Comparison of ENCODE assay signal across 12 mouse cellular contexts in the genomic region with DNA sequence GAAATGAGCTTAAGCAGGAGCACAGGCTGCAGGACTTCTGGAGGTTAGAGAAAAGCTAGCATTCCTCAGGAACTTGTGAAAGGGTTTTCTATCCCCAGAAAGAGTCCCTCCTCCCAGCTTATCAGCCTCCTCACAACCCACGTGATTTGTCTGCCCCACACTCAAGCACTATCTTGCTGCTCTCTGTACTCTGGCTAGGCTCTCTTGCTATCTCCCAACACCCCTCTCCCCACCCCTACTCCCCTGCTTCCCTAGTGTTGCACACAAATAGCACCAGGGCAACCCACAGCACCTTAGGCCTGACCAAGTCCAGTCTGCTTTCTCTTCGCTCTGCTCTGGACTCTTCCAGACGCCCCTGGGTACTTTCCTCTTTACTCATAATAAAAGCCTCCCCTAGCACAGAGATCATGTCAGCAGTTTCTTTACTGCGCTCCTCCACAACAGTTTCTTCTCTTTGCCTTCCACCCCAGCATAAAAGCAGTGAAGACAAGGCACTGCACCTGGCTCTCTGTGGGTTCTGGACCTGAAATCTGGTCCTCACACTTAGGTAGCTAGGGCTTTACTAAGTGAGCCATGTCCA. TPM values are rescaled to one million over a fixed set of nuclear protein-coding genes. Genes with fewer than 3 reads are reported as not detected.
DNase-seq lines count a peak whose midpoint lies in the region; ATAC-seq lines count a peak whose summit lies in the region.
"Had no signal": no experiment of that assay in that cellular context is flagged by ENCODE, and none has a peak within 500 bp of the region (broad histone marks: within the 10 kb centered on the region; RNA-seq: fewer than 3 reads in every experiment).

No protein-coding gene starts in this region.

- H3K27me3 ChIP-seq in lung, embryonic 15.5 days: no peaks in the 10 kb centered on the region
- no peaks in the 10 kb centered on the region for H3K27me3 ChIP-seq in midbrain, embryonic 13.5 days

- WGBS in lung, embryonic 15.5 days: 34% methylated on average over 4 of the region's 4 CpGs
- WGBS in midbrain, embryonic 13.5 days: 74% methylated on average over 4 of the region's 4 CpGs

- H3K4me2 ChIP-seq in lung, embryonic 15.5 days: no peak overlapping the region
- no peak overlapping the region for H3K4me2 ChIP-seq in midbrain, embryonic 13.5 days (replicated peaks)

- peak overlapping the region; percentile 13; the same call in 1 of the 2 replicates for H3K27ac ChIP-seq in lung, embryonic 15.5 days
- no peak overlapping the region; the same call in 1 of the 2 replicates for H3K27ac ChIP-seq in midbrain, embryonic 13.5 days

- no peaks in the 10 kb centered on the region for H3K9me3 ChIP-seq in lung, embryonic 15.5 days
- no peaks in the 10 kb centered on the region for H3K9me3 ChIP-seq in midbrain, embryonic 13.5 days

- H3K4me3 ChIP-seq in lung, embryonic 15.5 days: no peak overlapping the region
- H3K4me3 ChIP-seq in midbrain, embryonic 13.5 days (replicated peaks): no peak overlapping the region

- peaks cover 51% of the 10 kb centered on the region for H3K4me1 ChIP-seq in lung, embryonic 15.5 days
- H3K4me1 ChIP-seq in midbrain, embryonic 13.5 days (replicated peaks): peaks cover 31% of the 10 kb centered on the region

- no peak overlapping the region for H3K9ac ChIP-seq in lung, embryonic 15.5 days
- H3K9ac ChIP-seq in midbrain, embryonic 13.5 days (replicated peaks): no peak overlapping the region

- peaks cover 13% of the 10 kb centered on the region for H3K36me3 ChIP-seq in lung, embryonic 15.5 days
- peaks cover 23% of the 10 kb centered on the region for H3K36me3 ChIP-seq in midbrain, embryonic 13.5 days

- ATAC-seq in lung, embryonic 15.5 days (ENCODE audit: borderline replicate concordance, extremely low read depth, low FRiP score, low TSS enrichment): peak; percentile 72
- peak; percentile 90 for ATAC-seq in megakaryocyte-erythroid progenitor cell, adult 5-6 weeks (replicated peaks; ENCODE audit: low FRiP score, low TSS enrichment, poor library complexity, severe bottlenecking)
- no peak for ATAC-seq in granulocyte monocyte progenitor cell, adult 5-6 weeks (replicated peaks; ENCODE audit: poor library complexity, severe bottlenecking)
- no peak for ATAC-seq in midbrain, embryonic 13.5 days
- ATAC-seq: forebrain, embryonic 16.5 days had no signal

- intact Hi-C loops in heart, postnatal 14 days (cut with DNase I): loop anchor here (5.0 kb wide), 1 partner anchor 37 kb away; no protein-coding TSS in a partner anchor

- no peak for DNase-seq in lung, postnatal 25 days (ENCODE audit: low spot score)
- peak; percentile 97 for DNase-seq in heart, adult 11 months
- peak; percentile 31 to 53 for DNase-seq in heart, postnatal 14 days
- DNase-seq in Muller cell, postnatal 12 days (ENCODE audit: inconsistent ontology term): no peak
- DNase-seq: kidney, postnatal 36 days; lung, postnatal 4 days; thymus, adult 2 months had no signal

RNA-seq across cellular contexts. Expression of gene Ube4b, which starts 27.1 kb away (rescaled TPM):
- polyA plus RNA-seq in lung, embryonic 15.5 days (2015; fragmentation: Nextera tagmentation; extraction: Ambion mirVana): 34.9 and 38.4 TPM in 2 replicates
- total RNA-seq in heart, postnatal 14 days (2021): 10 to 100 TPM; 46.3 to 58.6 TPM
- 65.7 and 65.9 TPM in 2 replicates for total RNA-seq in megakaryocyte-erythroid progenitor cell, adult 5-6 weeks (2014; fragmentation: Nextera tagmentation)
- 24.1 and 34.2 TPM in 2 replicates for total RNA-seq in megakaryocyte-erythroid progenitor cell, adult 5-6 weeks (2017)
- 58.4 and 58.8 TPM in 2 replicates for total RNA-seq in granulocyte monocyte progenitor cell, adult 5-6 weeks (2014; fragmentation: Nextera tagmentation)
- 28.7 and 38.6 TPM in 2 replicates for total RNA-seq in granulocyte monocyte progenitor cell, adult 5-6 weeks (2017)
- polyA plus RNA-seq in midbrain, embryonic 13.5 days (2015; fragmentation: Nextera tagmentation; extraction: Ambion mirVana): 56.5 and 65.4 TPM in 2 replicates

RNA-seq across cellular contexts. Expression of gene Rbp7, which starts 55.4 kb away (rescaled TPM):
- 2.7 and 3.6 TPM in 2 replicates for polyA plus RNA-seq in lung, embryonic 15.5 days (2015; fragmentation: Nextera tagmentation; extraction: Ambion mirVana)
- 10 to 100 TPM; 75.7 to 77.1 TPM for total RNA-seq in heart, postnatal 14 days (2021)
- total RNA-seq in megakaryocyte-erythroid progenitor cell, adult 5-6 weeks (2014; fragmentation: Nextera tagmentation): not detected in 2 replicates
- total RNA-seq in megakaryocyte-erythroid progenitor cell, adult 5-6 weeks (2017): not detected in 2 replicates
- 0.51 TPM in 1 of 2 replicates, not detected in the other for total RNA-seq in granulocyte monocyte progenitor cell, adult 5-6 weeks (2014; fragmentation: Nextera tagmentation)
- total RNA-seq in granulocyte monocyte progenitor cell, adult 5-6 weeks (2017): not detected in 2 replicates
- not detected in 2 replicates for polyA plus RNA-seq in midbrain, embryonic 13.5 days (2015; fragmentation: Nextera tagmentation; extraction: Ambion mirVana)
- polyA plus RNA-seq: forebrain, embryonic 16.5 days had no signal

Comparison
In these comparisons a context has a peak if more than half of its experiments do, and no peak if none do; other contexts are left out.
1. ATAC-seq: peak in lung, embryonic 15.5 days (single experiment) and megakaryocyte-erythroid progenitor cell, adult 5-6 weeks (single experiment); none in granulocyte monocyte progenitor cell, adult 5-6 weeks (single experiment) and midbrain, embryonic 13.5 days (single experiment).
2. DNase-seq: peak in heart, adult 11 months (single experiment) and heart, postnatal 14 days (2 of 2); none in lung, postnatal 25 days (single experiment) and Muller cell, postnatal 12 days (single experiment).
3. RNA of gene Rbp7, which starts 55.4 kb away (total RNA-seq): 75.7 to 77.1 TPM in heart, postnatal 14 days; not detected in megakaryocyte-erythroid progenitor cell, adult 5-6 weeks and 0.51 TPM in granulocyte monocyte progenitor cell, adult 5-6 weeks; every median in the first group is over 10 times any median in the second.